Mouse (Mus musculus): ENCODE results near the gene Gtpbp1.

GRCm38 (mm10) chr15:79683146-79683545, 7.5 kb upstream of the Gtpbp1 start:
- no peak for TF ChIP-seq EP300 (IDR thresholded peaks at IDR 0.05; ENCODE audit: insufficient read depth, low read depth, low read length)
- no peak for TF ChIP-seq POLR2A (IDR thresholded peaks at IDR 0.05; ENCODE audit: insufficient read depth, low read depth, low read length)
- TF ChIP-seq CTCF (IDR thresholded peaks at IDR 0.05), result no peak
